Mouse (Mus musculus) olfactory bulb, adult 2 months (tissue): ENCODE data around the gene Gm21970. TPM values are rescaled to one million over a fixed set of nuclear protein-coding genes. Genes with fewer than 3 reads are reported as not detected.

Experiments
- H3K27ac ChIP-seq: fragments of 200-500 bp; 2 replicates; pipeline ENCODE4 v1.5.1; 2012; ENCODE audit warnings: low read depth, low read length; ENCODE audit not compliant: insufficient read depth
- H3K4me1 ChIP-seq: fragments of 200-500 bp; 2 replicates; pipeline ENCODE4 v1.6.1; 2012; ENCODE audit warnings: low read length; ENCODE audit not compliant: control insufficient read depth, insufficient read depth
- H3K4me3 ChIP-seq: fragments of 200-500 bp; 2 replicates; pipeline ENCODE4 v1.5.1; 2012; ENCODE audit warnings: mild to moderate bottlenecking, low read depth, low read length, moderate library complexity; ENCODE audit not compliant: insufficient read depth
- CTCF ChIP-seq: fragments of 200-500 bp; IDR thresholded peaks from 2 replicates; pipeline ENCODE4 v1.5.1; 2012; ENCODE audit warnings: low read depth, mild to moderate bottlenecking, low read length, moderate library complexity; ENCODE audit not compliant: insufficient read depth
- POLR2A ChIP-seq: fragments of 200-500 bp; IDR thresholded peaks from 2 replicates; pipeline ENCODE4 v1.6.1; 2012; ENCODE audit warnings: mild to moderate bottlenecking, low read depth, low read length, moderate library complexity; ENCODE audit not compliant: insufficient read depth
- WGBS: fragments of 180-500 bp; shearing (Covaris S2); methylation state at CpG from one replicate; pipeline ENCODE4 v1.1.7; 2018; 5-methylcytosine and 5-hydroxymethylcytosine counted together
- polyA plus RNA-seq: library from polyadenylated mRNA; stranded (reverse); fragments of >200 nt; gene quantifications from 2 replicates; pipeline ENCODE4 v1.2.4, GENCODE M21; 2012; ENCODE audit warnings: low replicate concordance; ENCODE audit not compliant: missing spikeins, insufficient read depth, insufficient read length

Gene Gm21970
- polyA plus RNA-seq, 1 experiment = not detected

DNA sequence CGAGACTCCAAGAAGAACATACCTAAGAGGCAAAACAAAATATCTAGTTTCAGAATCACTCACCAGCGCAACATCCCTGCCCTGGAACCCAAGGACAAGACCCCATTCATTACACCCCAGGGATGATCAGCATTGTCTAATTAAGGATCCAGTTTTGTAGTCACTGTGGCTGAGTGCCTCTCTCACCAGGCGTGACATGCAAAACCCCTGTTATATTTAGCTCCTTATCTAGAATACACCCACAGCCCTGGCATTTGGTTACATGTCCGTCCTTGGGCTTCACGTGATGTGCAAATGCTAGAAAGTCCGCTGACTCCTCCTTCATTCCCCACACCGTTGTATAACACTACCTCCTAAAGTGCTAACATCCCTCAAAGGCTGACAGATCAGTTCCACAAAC lies 25.4 kb downstream of the Gm21970 start:
- H3K4me3 ChIP-seq = no peak overlapping the region
- WGBS = 87% methylated on average over 7 of the region's 7 CpGs
- no peak for TF ChIP-seq CTCF
- TF ChIP-seq POLR2A = no peak
- no peak overlapping the region for H3K27ac ChIP-seq
- no peaks in the 10 kb centered on the region for H3K4me1 ChIP-seq

- Histone ChIP-seq H3K4me1 (no peaks in the 10 kb centered on the region), H3K4me3 (no peak overlapping the region), H3K27ac (no peak overlapping the region)
- no peak for TF ChIP-seq POLR2A
- no peak for TF ChIP-seq CTCF
- 74% methylated on average over 5 of the region's 5 CpGs for WGBS
Measured at GRCm38 (mm10) chr16:91418531-91418930, 27.0 kb downstream of the Gm21970 start.

DNA sequence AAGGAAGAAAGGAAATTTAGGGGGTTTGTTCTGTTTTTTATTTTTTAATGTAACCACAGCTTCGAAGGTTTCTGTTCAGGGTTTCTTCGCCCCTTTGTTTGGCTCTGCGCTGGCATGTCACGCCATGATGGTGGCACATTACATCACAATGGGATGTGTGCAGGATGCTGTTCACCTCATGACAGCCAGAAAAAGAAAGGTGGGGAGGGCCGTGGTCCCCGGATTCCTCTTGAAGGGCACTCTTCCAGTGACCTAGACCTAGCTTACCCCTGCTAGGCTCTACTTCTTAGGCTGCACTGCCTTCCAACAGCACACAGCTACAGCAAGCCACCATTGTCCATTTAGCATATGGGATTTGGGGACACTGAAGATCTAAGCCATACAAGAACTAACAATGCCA lies 34.3 kb downstream of the Gm21970 start:
- Histone ChIP-seq H3K27ac (no peak overlapping the region), H3K4me3 (no peak overlapping the region), H3K4me1 (no peaks in the 10 kb centered on the region)
- 91% methylated on average over 6 of the region's 6 CpGs for WGBS
- TF ChIP-seq CTCF = no peak
- TF ChIP-seq POLR2A = no peak

GRCm38 (mm10) chr16:91426586-91426985 lies 35.1 kb downstream of the Gm21970 start:
- Histone ChIP-seq H3K27ac (no peak overlapping the region), H3K4me3 (no peak overlapping the region), H3K4me1 (no peaks in the 10 kb centered on the region)
- 91% methylated on average over 4 of the region's 4 CpGs for WGBS
- TF ChIP-seq POLR2A = no peak
- no peak for TF ChIP-seq CTCF

GRCm38 (mm10) chr16:91427461-91427860 lies 35.9 kb downstream of the Gm21970 start:
- TF ChIP-seq POLR2A (no peak), CTCF (no peak)
- Histone ChIP-seq H3K4me1 (no peaks in the 10 kb centered on the region), H3K27ac (no peak overlapping the region), H3K4me3 (no peak overlapping the region)
- 87% methylated on average over 5 of the region's 5 CpGs for WGBS

- no peaks in the 10 kb centered on the region for H3K4me1 ChIP-seq
- WGBS = 88% methylated on average over 8 of the region's 8 CpGs
- no peak overlapping the region for H3K27ac ChIP-seq
- H3K4me3 ChIP-seq = no peak overlapping the region
- no peak for TF ChIP-seq POLR2A
- TF ChIP-seq CTCF = no peak
Measured at GRCm38 (mm10) chr16:91428259-91428865, 36.8 kb downstream of the Gm21970 start.

DNA sequence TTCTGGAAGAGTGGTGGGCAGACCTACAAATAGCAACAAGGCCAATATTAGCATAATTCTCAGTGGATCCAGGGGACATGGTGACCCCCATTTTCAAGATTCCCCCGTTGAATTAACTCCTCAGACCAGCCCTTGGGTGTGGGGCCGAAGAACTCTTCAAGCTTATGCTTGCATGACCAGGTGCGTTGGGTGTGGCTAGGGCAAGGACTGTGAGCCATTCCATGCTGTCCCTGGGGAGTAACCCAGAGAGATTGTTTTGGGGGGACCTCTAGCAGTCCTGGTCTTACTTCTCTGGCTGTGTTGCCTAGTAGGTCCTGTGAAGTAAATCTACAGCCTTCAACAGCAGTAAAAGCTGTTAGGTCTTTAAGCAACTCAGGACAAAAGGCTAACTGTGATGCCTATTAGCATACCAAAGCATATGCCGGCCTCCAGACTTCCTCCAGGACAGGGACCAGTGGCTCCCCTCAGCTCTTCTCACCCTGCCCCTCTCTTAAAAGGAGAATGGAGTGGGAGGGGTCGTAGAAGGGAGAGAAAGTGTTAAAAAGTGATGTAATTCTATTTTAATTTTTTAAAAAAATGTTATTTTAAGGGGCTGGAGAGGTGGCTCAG lies 41.3 kb downstream of the Gm21970 start:
- WGBS = 60% methylated on average over 5 of the region's 5 CpGs
- H3K27ac ChIP-seq = no peak overlapping the region
- no peaks in the 10 kb centered on the region for H3K4me1 ChIP-seq
- TF ChIP-seq CTCF (no peak), POLR2A (no peak)
- no peak overlapping the region for H3K4me3 ChIP-seq

GRCm38 (mm10) chr16:91433329-91433933 lies 41.9 kb downstream of the Gm21970 start:
- 75% methylated on average over 8 of the region's 8 CpGs for WGBS
- H3K27ac ChIP-seq = no peak overlapping the region
- no peak overlapping the region for H3K4me3 ChIP-seq
- H3K4me1 ChIP-seq = no peaks in the 10 kb centered on the region
- TF ChIP-seq POLR2A (no peak), CTCF (no peak)

DNA sequence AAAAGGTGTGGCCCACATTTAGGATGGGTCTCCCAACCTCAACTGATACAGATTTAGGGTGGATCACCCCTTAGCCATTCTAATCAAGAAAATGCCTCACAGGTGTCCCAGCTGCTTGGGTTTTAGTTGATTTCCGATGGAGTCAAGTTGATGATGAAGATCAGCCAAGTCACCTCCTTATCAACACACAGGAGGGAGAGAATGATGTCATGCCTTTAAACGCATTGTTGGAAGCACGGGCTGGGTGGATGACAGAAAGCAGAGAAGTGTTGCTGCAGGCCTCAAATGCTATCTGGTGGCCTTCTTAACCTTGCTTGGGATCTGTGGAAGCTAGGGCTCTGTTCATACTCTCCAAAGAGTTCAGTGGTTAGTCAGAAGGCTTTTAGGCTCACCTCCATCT lies 42.6 kb downstream of the Gm21970 start:
- no peaks in the 10 kb centered on the region for H3K4me1 ChIP-seq
- WGBS = 93% methylated on average over 3 of the region's 3 CpGs
- no peak overlapping the region for H3K27ac ChIP-seq
- TF ChIP-seq POLR2A (no peak), CTCF (no peak)
- H3K4me3 ChIP-seq = no peak overlapping the region
